Mouse (Mus musculus) C2C12 (cell line): ENCODE measurements at regions not wholly inside any gene's neighbourhood (a gene's known extent, or its start where the extent isn't known, plus 50 kb on each side); places are given as distances from the start of the nearest gene placed in this dataset.
A peak's percentile ranks its signal among the peaks of the same experiment; 100 is the strongest.

ENCODE experiments used
- H3K27me3 ChIP-seq: one replicate; pipeline ENCODE4 v1.6.1; 2011; ENCODE audit not compliant: control insufficient read depth, insufficient read depth, insufficient read length
- H3K36me3 ChIP-seq: one replicate; pipeline ENCODE4 v1.6.1; 2011; ENCODE audit not compliant: control insufficient read depth, insufficient read depth
- H3K4me3 ChIP-seq: one replicate; pipeline ENCODE4 v1.5.1; 2011; ENCODE audit warnings: mild to moderate bottlenecking, control low read depth; ENCODE audit not compliant: poor library complexity, insufficient read depth, severe bottlenecking
- H3K79me2 ChIP-seq: one replicate; pipeline ENCODE4 v1.6.1; 2011; ENCODE audit not compliant: control insufficient read depth, insufficient read depth
- H3K79me3 ChIP-seq: one replicate; pipeline ENCODE4 v1.6.1; 2011; ENCODE audit warnings: low read depth, control low read depth
- H3ac ChIP-seq: one replicate; pipeline ENCODE3; 2011; ENCODE audit warnings: low read depth; ENCODE audit not compliant: control insufficient read depth, insufficient read length
- CEBPB ChIP-seq: IDR thresholded peaks from one replicate; pipeline ENCODE4 v1.6.1; 2011; ENCODE audit warnings: low read depth, mild to moderate bottlenecking, control low read depth, moderate library complexity
- CTCF ChIP-seq: IDR thresholded peaks from one replicate; pipeline ENCODE4 v1.5.1; 2011; ENCODE audit not compliant: control insufficient read depth, insufficient read depth, insufficient read length
- FOSL1 ChIP-seq: IDR thresholded peaks from one replicate; pipeline ENCODE4 v1.8.0; 2011; ENCODE audit warnings: mild to moderate bottlenecking, low read length; ENCODE audit not compliant: poor library complexity, insufficient read depth, severe bottlenecking
- MAX ChIP-seq: IDR thresholded peaks from one replicate; pipeline ENCODE4 v1.6.1; 2011; ENCODE audit warnings: mild to moderate bottlenecking, control low read depth
- MYOD1 ChIP-seq: IDR thresholded peaks from one replicate; pipeline ENCODE4 v1.6.1; 2011; ENCODE audit warnings: low read depth; ENCODE audit not compliant: control insufficient read depth, insufficient read length
- MYOG ChIP-seq: IDR thresholded peaks from one replicate; pipeline ENCODE4 v1.6.1; 2011; ENCODE audit not compliant: control insufficient read depth, insufficient read length; ENCODE audit errors: extremely low read depth
- USF1 ChIP-seq: IDR thresholded peaks from one replicate; pipeline ENCODE4 v1.6.1; 2011; ENCODE audit warnings: low read depth, mild to moderate bottlenecking, control low read depth, moderate library complexity

- no peak overlapping the region for H3K4me3 ChIP-seq
- H3K36me3 ChIP-seq = no peaks in the 10 kb centered on the region
- no peaks in the 10 kb centered on the region for H3K79me3 ChIP-seq
- no peaks in the 10 kb centered on the region for H3K79me2 ChIP-seq
- no peaks in the 10 kb centered on the region for H3K27me3 ChIP-seq
- no peak overlapping the region for H3ac ChIP-seq
- TF ChIP-seq CEBPB (no peak), MYOG (no peak), MYOD1 (no peak), FOSL1 (no peak), CTCF (no peak), USF1 (no peak)
These were observed 590.9 kb downstream of the Ttll7 start for GRCm38 (mm10) chr3:147442925-147443690.

- H3ac ChIP-seq = no peak overlapping the region
- H3K36me3 ChIP-seq = no peaks in the 10 kb centered on the region
- H3K27me3 ChIP-seq = no peaks in the 10 kb centered on the region
- no peaks in the 10 kb centered on the region for H3K79me2 ChIP-seq
- no peak overlapping the region for H3K4me3 ChIP-seq
- TF ChIP-seq CTCF (no peak), USF1 (no peak), CEBPB (no peak), MAX (no peak), FOSL1 (no peak), MYOD1 (no peak), MYOG (no peak)
- H3K79me3 ChIP-seq = no peaks in the 10 kb centered on the region
These were observed 591.5 kb downstream of the Ttll7 start for GRCm38 (mm10) chr3:147443691-147443960.

- TF ChIP-seq FOSL1 (no peak), MYOD1 (no peak), CTCF (no peak), USF1 (no peak), CEBPB (no peak), MYOG (no peak), MAX (no peak)
- no peaks in the 10 kb centered on the region for H3K36me3 ChIP-seq
- no peak overlapping the region for H3K4me3 ChIP-seq
- no peaks in the 10 kb centered on the region for H3K79me3 ChIP-seq
- no peaks in the 10 kb centered on the region for H3K27me3 ChIP-seq
- no peaks in the 10 kb centered on the region for H3K79me2 ChIP-seq
- no peak overlapping the region for H3ac ChIP-seq
These were observed 592.0 kb downstream of the Ttll7 start for GRCm38 (mm10) chr3:147444005-147444763.

GRCm38 (mm10) chr3:147445066-147445844 lies 593.1 kb downstream of the Ttll7 start:
- H3ac ChIP-seq = no peak overlapping the region
- H3K79me2 ChIP-seq = no peaks in the 10 kb centered on the region
- no peak for TF ChIP-seq MYOG
- peak; percentile 41 for TF ChIP-seq MAX
- H3K79me3 ChIP-seq = no peaks in the 10 kb centered on the region
- H3K36me3 ChIP-seq = no peaks in the 10 kb centered on the region
- H3K4me3 ChIP-seq = no peak overlapping the region
- no peaks in the 10 kb centered on the region for H3K27me3 ChIP-seq

GRCm38 (mm10) chr3:147445884-147446283 lies 593.7 kb downstream of the Ttll7 start:
- no peak overlapping the region for H3K4me3 ChIP-seq
- no peak overlapping the region for H3ac ChIP-seq
- no peaks in the 10 kb centered on the region for H3K27me3 ChIP-seq
- no peaks in the 10 kb centered on the region for H3K36me3 ChIP-seq
- TF ChIP-seq MAX (peak; percentile 22), MYOD1 (no peak), USF1 (peak; percentile 51)
- H3K79me3 ChIP-seq = no peaks in the 10 kb centered on the region
- no peaks in the 10 kb centered on the region for H3K79me2 ChIP-seq

GRCm38 (mm10) chr3:147452176-147452575 lies 600.0 kb downstream of the Ttll7 start:
- no peaks in the 10 kb centered on the region for H3K36me3 ChIP-seq
- no peaks in the 10 kb centered on the region for H3K79me2 ChIP-seq
- H3K79me3 ChIP-seq = no peaks in the 10 kb centered on the region
- H3K4me3 ChIP-seq = no peak overlapping the region
- H3ac ChIP-seq = no peak overlapping the region
- no peaks in the 10 kb centered on the region for H3K27me3 ChIP-seq
- TF ChIP-seq MYOD1 = no peak
- TF ChIP-seq MYOG = no peak
- no peak for TF ChIP-seq USF1
- no peak for TF ChIP-seq CTCF
- no peak for TF ChIP-seq CEBPB
- no peak for TF ChIP-seq FOSL1
- TF ChIP-seq MAX = no peak
